Mouse (Mus musculus) stomach, postnatal 0 days (tissue): ENCODE data around the gene Adamts17.

Source experiments
- CTCF ChIP-seq: IDR thresholded peaks from 2 replicates; pipeline ENCODE4 v1.5.1; 2016; ENCODE audit warnings: antibody characterized with exemption, low read depth, mild to moderate bottlenecking, moderate library complexity
- EP300 ChIP-seq: optimal IDR thresholded peaks from 2 replicates; pipeline ENCODE3; 2016; ENCODE audit warnings: antibody characterized with exemption

DNA sequence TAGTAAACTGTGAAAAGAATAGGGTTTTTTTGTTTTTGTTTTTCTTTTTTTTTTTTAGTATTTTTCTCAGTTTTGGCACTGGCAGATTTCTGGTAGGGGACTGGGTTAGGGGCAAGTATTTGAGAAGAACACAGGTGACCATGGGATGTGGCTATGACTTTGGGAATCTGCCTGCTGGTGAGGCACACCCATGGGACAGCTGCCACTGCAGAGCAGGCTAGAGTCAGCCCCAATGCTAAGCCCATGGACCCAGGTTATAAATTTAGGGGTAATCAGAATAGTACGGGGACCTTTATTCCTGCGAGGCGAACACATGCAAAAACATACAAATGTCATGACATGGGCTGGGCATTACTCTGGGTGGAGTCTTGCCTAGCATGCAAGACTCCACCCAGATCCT lies 48.5 kb upstream of the Adamts17 start:
- TF ChIP-seq CTCF = no peak
- TF ChIP-seq EP300 = no peak
